Mouse (Mus musculus) cortical plate, adult 2 months (tissue): ENCODE results near the gene Arl8b.

Source experiments
- CTCF ChIP-seq: fragments of 200-500 bp; IDR thresholded peaks from 2 replicates; pipeline ENCODE4 v1.5.1; 2011; ENCODE audit warnings: mild to moderate bottlenecking, control low read depth, low read length; ENCODE audit not compliant: insufficient read depth; ENCODE audit errors: extremely low read depth
- POLR2A ChIP-seq: fragments of 200-500 bp; IDR thresholded peaks from 2 replicates; pipeline ENCODE4 v1.6.1; 2011; ENCODE audit warnings: mild to moderate bottlenecking, low read length, control low read depth; ENCODE audit not compliant: insufficient read depth; ENCODE audit errors: extremely low read depth

GRCm38 (mm10) chr6:108832989-108833388 is 50.1 kb downstream of the Arl8b start:
- no peak for TF ChIP-seq CTCF
- TF ChIP-seq POLR2A, result no peak
